Mouse (Mus musculus) midbrain, embryonic 13.5 days (tissue): ENCODE results near the gene Tex13b. TPM values are rescaled to one million over a fixed set of nuclear protein-coding genes. Genes with fewer than 3 reads are reported as not detected.

Experiments
- polyA plus RNA-seq: library from polyadenylated mRNA; unstranded; fragments of >200 nt; fragmentation: Nextera tagmentation; extraction: Ambion mirVana; gene quantifications from 2 replicates; pipeline ENCODE4 v1.2.1, GENCODE M21; 2015

Gene Tex13b
- polyA plus RNA-seq, 1 experiment from 2014 or later: not detected

Other genes starting within 250 kb of the Tex13b start
- 132 and 134 TPM in 2 replicates for gene Tsc22d3, start 212.8 kb downstream of the Tex13b start, polyA plus RNA-seq
- 3.4 and 3.9 TPM in 2 replicates for gene Mid2, start 148.8 kb downstream of the Tex13b start, polyA plus RNA-seq
- gene Vsig1, start 94.2 kb upstream of the Tex13b start, polyA plus RNA-seq: not detected in 2 replicates
- gene Psmd10, start 143.3 kb upstream of the Tex13b start, polyA plus RNA-seq: 47.1 and 50.1 TPM in 2 replicates
- 12.2 and 13.3 TPM in 2 replicates for gene Atg4a, start 143.5 kb upstream of the Tex13b start, polyA plus RNA-seq